Mouse (Mus musculus) lung, postnatal 0 days (tissue): ENCODE results near the gene 2410131K14Rik. TPM values are rescaled to one million over a fixed set of nuclear protein-coding genes. Genes with fewer than 3 reads are reported as not detected.

Experiments
- ATAC-seq: fragments of 200-750 bp; cut with Nextera tagmentation; 2 replicates; pipeline ENCODE4 v1.8.0; 2017; ENCODE audit warnings: moderate library complexity
- DNase-seq: peaks from one replicate; pipeline ENCODE4 v3.0.0-alpha.2; 2016; ENCODE audit warnings: low spot score
- H3K27ac ChIP-seq: fragments of 300-500 bp; sonication (generic); 2 replicates; pipeline ENCODE4 v1.5.1; 2014; ENCODE audit warnings: antibody characterized with exemption, mild to moderate bottlenecking, low read length, mixed read lengths
- H3K27me3 ChIP-seq: fragments of 300-500 bp; sonication (generic); replicated peaks from 2 replicates; pipeline ENCODE4 v1.6.1; 2014; ENCODE audit warnings: low read length, mixed read lengths; ENCODE audit not compliant: insufficient read depth
- H3K36me3 ChIP-seq: fragments of 300-500 bp; sonication (generic); 2 replicates; pipeline ENCODE4 v1.6.1; 2014; ENCODE audit warnings: low read length, mixed read lengths; ENCODE audit not compliant: insufficient read depth
- H3K4me1 ChIP-seq: fragments of 300-500 bp; sonication (generic); 2 replicates; pipeline ENCODE4 v1.6.1; 2014; ENCODE audit warnings: antibody characterized with exemption, low read depth, low read length, mixed read lengths; ENCODE audit not compliant: insufficient read depth
- H3K4me2 ChIP-seq: fragments of 300-500 bp; sonication (generic); replicated peaks from 2 replicates; pipeline ENCODE4 v1.6.1; 2014; ENCODE audit warnings: low read depth, mild to moderate bottlenecking, low read length, moderate library complexity, mixed read lengths
- H3K4me3 ChIP-seq: fragments of 300-500 bp; sonication (generic); 2 replicates; pipeline ENCODE4 v1.5.1; 2014; ENCODE audit warnings: low read depth, low read length
- H3K9ac ChIP-seq: fragments of 300-500 bp; sonication (generic); replicated peaks from 2 replicates; pipeline ENCODE4 v1.6.1; 2014; ENCODE audit warnings: low read depth, mild to moderate bottlenecking
- H3K9me3 ChIP-seq: fragments of 300-500 bp; sonication (generic); 2 replicates; pipeline ENCODE4 v1.6.1; 2016; ENCODE audit warnings: low read length, mixed read lengths
- CTCF ChIP-seq: IDR thresholded peaks from 2 replicates; pipeline ENCODE4 v1.5.1; 2016; ENCODE audit warnings: antibody characterized with exemption, mild to moderate bottlenecking
- EP300 ChIP-seq: IDR thresholded peaks from 2 replicates; pipeline ENCODE4 v1.6.1; 2016; ENCODE audit warnings: antibody characterized with exemption, mild to moderate bottlenecking, control low read depth
- WGBS: fragments of 180-500 bp; shearing (Covaris S2); extraction: QIAGEN DNeasy Blood & Tissue Kit; methylation state at CpG from one replicate; pipeline ENCODE4 v1.1.7; 2014; 5-methylcytosine and 5-hydroxymethylcytosine counted together
- polyA plus RNA-seq: library from polyadenylated mRNA; unstranded; fragments of >200 nt; fragmentation: Nextera tagmentation; extraction: Ambion mirVana; gene quantifications from 2 replicates; pipeline ENCODE4 v1.2.1, GENCODE M21; 2015

2410131K14Rik gene
- polyA plus RNA-seq, 1 experiment from 2014 or later = 4.9 TPM

GRCm38 (mm10) chr5:118276281-118276680, 31.3 kb downstream of the 2410131K14Rik start:
- 0 out of 2 replicates have a peak, but pooled peaks cover 5% of the 10 kb centered on the region for H3K27me3 ChIP-seq
- no peak overlapping the region for H3K4me3 ChIP-seq
- WGBS = 45% methylated on average over 7 of the region's 7 CpGs
- ATAC-seq (no peak), DNase-seq (no peak)
- H3K36me3 ChIP-seq = no peaks in the 10 kb centered on the region
- H3K9ac ChIP-seq = no peak overlapping the region
- H3K4me1 ChIP-seq = peaks cover 12% of the 10 kb centered on the region
- H3K9me3 ChIP-seq = no peaks in the 10 kb centered on the region
- H3K27ac ChIP-seq = no peak overlapping the region
- TF ChIP-seq CTCF (no peak), EP300 (no peak)
- no peak overlapping the region for H3K4me2 ChIP-seq

DNA sequence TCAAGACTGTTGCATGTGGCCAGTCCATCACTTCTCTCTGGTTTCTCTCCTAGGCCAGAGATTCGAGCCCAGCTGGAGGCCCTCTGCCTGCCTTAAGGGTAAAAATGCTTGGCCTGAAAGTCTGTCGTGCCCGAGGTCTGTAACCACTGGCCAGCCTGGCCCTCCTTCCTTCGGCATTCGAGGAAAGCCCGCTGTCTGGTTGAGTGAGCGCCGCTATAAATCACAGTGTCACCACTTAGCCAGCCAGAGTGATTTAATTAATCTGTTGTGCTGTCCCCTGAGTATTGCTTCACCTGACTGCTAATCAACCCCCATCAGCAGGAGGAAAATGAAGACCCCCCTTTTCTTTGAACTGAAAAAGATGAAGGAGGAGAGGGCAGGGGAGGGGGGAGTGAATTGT, 31.7 kb downstream of the 2410131K14Rik start:
- Histone ChIP-seq H3K36me3 (no peaks in the 10 kb centered on the region), H3K9ac (no peak overlapping the region), H3K27ac (no peak overlapping the region), H3K4me3 (no peak overlapping the region), H3K4me1 (peaks cover 12% of the 10 kb centered on the region), H3K9me3 (no peaks in the 10 kb centered on the region), H3K4me2 (no peak overlapping the region), H3K27me3 (0 out of 2 replicates have a peak, but pooled peaks cover 5% of the 10 kb centered on the region)
- DNase-seq (no peak), ATAC-seq (no peak)
- no peak for TF ChIP-seq EP300
- no peak for TF ChIP-seq CTCF
- WGBS = 48% methylated on average over 8 of the region's 8 CpGs

GRCm38 (mm10) chr5:118277741-118278495, 32.9 kb downstream of the 2410131K14Rik start:
- peaks cover 12% of the 10 kb centered on the region for H3K4me1 ChIP-seq
- no peak for TF ChIP-seq EP300
- TF ChIP-seq CTCF = peak; percentile 16; the same call in 1 of the 2 replicates
- ATAC-seq (no peak), DNase-seq (no peak)
- 82% methylated on average over 18 of the region's 18 CpGs for WGBS
- no peak overlapping the region for H3K27ac ChIP-seq
- H3K9me3 ChIP-seq = no peaks in the 10 kb centered on the region
- no peaks in the 10 kb centered on the region for H3K36me3 ChIP-seq
- H3K4me2 ChIP-seq = no peak overlapping the region
- 0 out of 2 replicates have a peak, but pooled peaks cover 5% of the 10 kb centered on the region for H3K27me3 ChIP-seq
- no peak overlapping the region for H3K9ac ChIP-seq
- no peak overlapping the region for H3K4me3 ChIP-seq

DNA sequence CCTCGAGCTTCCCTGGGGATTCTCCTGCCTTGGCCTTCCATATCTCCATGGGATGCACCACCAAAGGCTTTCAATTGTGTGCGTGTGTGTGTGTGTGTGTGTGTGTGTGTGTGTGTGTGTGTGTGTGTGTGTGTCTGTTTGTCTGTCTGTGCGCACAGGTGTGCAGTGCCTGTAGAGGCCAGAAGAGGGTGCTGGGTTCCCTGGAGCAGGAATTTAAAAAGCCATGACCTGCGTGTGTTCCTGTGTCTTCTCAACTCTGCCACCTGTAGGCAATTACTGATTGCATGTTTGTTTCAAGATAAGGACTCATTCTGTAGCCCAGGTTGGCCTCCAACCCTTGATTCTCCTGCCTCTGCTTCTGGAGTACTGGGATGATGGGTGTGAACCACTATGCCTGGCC, 46.4 kb downstream of the 2410131K14Rik start:
- Histone ChIP-seq H3K9ac (no peak overlapping the region), H3K4me3 (no peak overlapping the region), H3K36me3 (no peaks in the 10 kb centered on the region), H3K27ac (no peak overlapping the region), H3K27me3 (no peaks in the 10 kb centered on the region), H3K4me2 (no peak overlapping the region), H3K4me1 (no peaks in the 10 kb centered on the region), H3K9me3 (no peaks in the 10 kb centered on the region)
- no peak for DNase-seq
- TF ChIP-seq CTCF (peak; percentile 23; the same call in 1 of the 2 replicates), EP300 (no peak)
- 98% methylated on average over 4 of the region's 4 CpGs for WGBS
- no peak for ATAC-seq

DNA sequence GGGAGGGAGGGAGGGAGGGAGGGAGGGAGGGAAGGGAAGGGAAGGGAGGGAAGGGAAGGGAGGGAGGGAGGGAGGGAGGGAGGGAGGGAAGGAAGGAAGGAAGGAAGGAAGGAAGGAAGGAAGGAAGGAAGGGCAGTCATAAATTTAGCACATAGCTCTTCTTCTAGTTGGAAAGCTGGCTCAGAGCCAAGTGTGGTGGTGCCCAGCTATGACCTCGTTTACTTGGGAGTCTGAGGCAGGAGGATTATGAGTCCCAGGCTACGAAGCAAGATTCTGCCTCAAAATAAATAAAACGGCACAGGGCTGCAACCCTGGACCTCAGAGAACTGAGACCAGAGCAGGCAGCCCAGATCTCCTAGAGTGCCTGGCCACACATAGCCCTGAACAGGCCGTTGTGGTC, 47.4 kb downstream of the 2410131K14Rik start:
- DNase-seq (no peak), ATAC-seq (no peak)
- TF ChIP-seq CTCF (no peak), EP300 (no peak)
- H3K4me3 ChIP-seq = no peak overlapping the region
- no peaks in the 10 kb centered on the region for H3K4me1 ChIP-seq
- H3K36me3 ChIP-seq = no peaks in the 10 kb centered on the region
- no peaks in the 10 kb centered on the region for H3K9me3 ChIP-seq
- H3K4me2 ChIP-seq = no peak overlapping the region
- no peak overlapping the region for H3K27ac ChIP-seq
- no peaks in the 10 kb centered on the region for H3K27me3 ChIP-seq
- no peak overlapping the region for H3K9ac ChIP-seq
- 56% methylated on average over 4 of the region's 4 CpGs for WGBS

GRCm38 (mm10) chr5:118294086-118294864, 49.2 kb downstream of the 2410131K14Rik start:
- H3K4me3 ChIP-seq = peak overlapping the region; percentile 18; the same call in 1 of the 2 replicates
- TF ChIP-seq EP300 (no peak), CTCF (peak; percentile 23)
- no peaks in the 10 kb centered on the region for H3K9me3 ChIP-seq
- DNase-seq = peak; percentile 94
- no peaks in the 10 kb centered on the region for H3K36me3 ChIP-seq
- no peak overlapping the region for H3K9ac ChIP-seq
- no peaks in the 10 kb centered on the region for H3K4me1 ChIP-seq
- peak overlapping the region; percentile 53 for H3K4me2 ChIP-seq
- peak overlapping the region; percentile 29 for H3K27ac ChIP-seq
- peak; percentile 86 for ATAC-seq
- H3K27me3 ChIP-seq = no peaks in the 10 kb centered on the region
- WGBS = 13% methylated on average over 23 of the region's 23 CpGs
